8 mouse cellular contexts compared by ENCODE assay signal in genomic region chr17:35269653-35270347, GRCm38 (mm10). TPM values are rescaled to one million over a fixed set of nuclear protein-coding genes. Genes with fewer than 3 reads are reported as not detected.
DNase-seq lines count a peak whose midpoint lies in the region; ATAC-seq lines count a peak whose summit lies in the region.

No protein-coding gene starts in this region.

- no peaks in the 10 kb centered on the region for H3K4me1 ChIP-seq in hindbrain, embryonic 10.5 days (replicated peaks)
- no peaks in the 10 kb centered on the region for H3K4me1 ChIP-seq in hindbrain, embryonic 12.5 days

- no peak overlapping the region for H3K27ac ChIP-seq in hindbrain, embryonic 10.5 days
- H3K27ac ChIP-seq in hindbrain, embryonic 12.5 days, result no peak overlapping the region

- WGBS in hindbrain, embryonic 10.5 days, result 34% methylated on average over 3 of the region's 3 CpGs
- 20% methylated on average over 3 of the region's 3 CpGs for WGBS in hindbrain, embryonic 12.5 days

- H3K4me3 ChIP-seq in hindbrain, embryonic 10.5 days, result no peak overlapping the region
- no peak overlapping the region for H3K4me3 ChIP-seq in hindbrain, embryonic 12.5 days

- H3K9me3 ChIP-seq in hindbrain, embryonic 10.5 days, result no peaks in the 10 kb centered on the region
- H3K9me3 ChIP-seq in hindbrain, embryonic 12.5 days (replicated peaks), result 0 out of 2 replicates have a peak, but pooled peaks cover 3% of the 10 kb centered on the region

- peak; percentile 58 for DNase-seq in hindbrain, embryonic 10.5 days (ENCODE audit: low spot score)
- DNase-seq in NIH3T3 (ENCODE audit: low read depth), result peak; percentile 73
- DNase-seq in heart, postnatal 10 days, result peak; percentile 74 to 80
- DNase-seq in cerebellum, postnatal 36 days, result no peak
- DNase-seq in c-Kit-positive CD71-positive TER-119-positive erythroid progenitor cells, embryonic 14.5 days (ENCODE audit: low spot score), result no peak
- DNase-seq in layer of hippocampus, postnatal 10 days (ENCODE audit: low spot score in 2 of 2), result no peak

- H3K9ac ChIP-seq in hindbrain, embryonic 12.5 days, result no peak overlapping the region

- no peak for ATAC-seq in hindbrain, embryonic 12.5 days (ENCODE audit: low FRiP score)
- ATAC-seq in monocyte, adult 5-6 weeks (replicated peaks; ENCODE audit: insufficient number of reproducible peaks, low FRiP score, low TSS enrichment, poor library complexity, severe bottlenecking), result peak; percentile 40; the same call in 1 of the 2 replicates

- H3K27me3 ChIP-seq in hindbrain, embryonic 10.5 days (ENCODE audit: insufficient read depth, poor library complexity, severe bottlenecking), result peaks cover 15% of the 10 kb centered on the region
- H3K27me3 ChIP-seq in hindbrain, embryonic 12.5 days, result peaks cover 7% of the 10 kb centered on the region; the same call in 1 of the 2 replicates

- no peaks in the 10 kb centered on the region for H3K36me3 ChIP-seq in hindbrain, embryonic 10.5 days
- no peaks in the 10 kb centered on the region for H3K36me3 ChIP-seq in hindbrain, embryonic 12.5 days

- intact Hi-C loops in heart, postnatal 10 days (cut with DNase I), result loop anchor here (2.0 kb wide), 1 partner anchor 33 kb away; no protein-coding TSS in a partner anchor

- H3K4me2 ChIP-seq in hindbrain, embryonic 12.5 days (replicated peaks), result no peak overlapping the region

RNA-seq across cellular contexts. Expression of gene H2-D1, which starts 7.3 kb away (rescaled TPM):
- polyA plus RNA-seq in hindbrain, embryonic 10.5 days (2016; fragmentation: Nextera tagmentation; extraction: Ambion mirVana), result 54.3 and 60.1 TPM in 2 replicates
- polyA plus RNA-seq in hindbrain, embryonic 12.5 days (2016; fragmentation: Nextera tagmentation; extraction: Ambion mirVana), result 38.6 and 46.0 TPM in 2 replicates
- total RNA-seq in heart, postnatal 10 days (2021), result 10 to 100 TPM; 67.7 to 69.9 TPM
- 2,987 to 4,272 TPM (median 3,836 TPM) in 3 replicates for total RNA-seq in monocyte, adult 5-6 weeks (2017)
- 10 to 100 TPM; 15.2 to 17.5 TPM for total RNA-seq in layer of hippocampus, postnatal 10 days (2021)

RNA-seq across cellular contexts. Expression of gene Ddx39b, which starts 28.3 kb away (rescaled TPM):
- 661 and 692 TPM in 2 replicates for polyA plus RNA-seq in hindbrain, embryonic 10.5 days (2016; fragmentation: Nextera tagmentation; extraction: Ambion mirVana)
- 480 and 488 TPM in 2 replicates for polyA plus RNA-seq in hindbrain, embryonic 12.5 days (2016; fragmentation: Nextera tagmentation; extraction: Ambion mirVana)
- 100 to 1,000 TPM; 163 to 169 TPM for total RNA-seq in heart, postnatal 10 days (2021)
- total RNA-seq in monocyte, adult 5-6 weeks (2017), result 98.8 to 141 TPM (median 101 TPM) in 3 replicates
- 100 to 1,000 TPM; 257 to 272 TPM for total RNA-seq in layer of hippocampus, postnatal 10 days (2021)

RNA-seq across cellular contexts. Expression of gene Nfkbil1, which starts 34.2 kb away (rescaled TPM):
- 10.2 and 11.6 TPM in 2 replicates for polyA plus RNA-seq in hindbrain, embryonic 10.5 days (2016; fragmentation: Nextera tagmentation; extraction: Ambion mirVana)
- polyA plus RNA-seq in hindbrain, embryonic 12.5 days (2016; fragmentation: Nextera tagmentation; extraction: Ambion mirVana), result 12.1 and 12.2 TPM in 2 replicates
- total RNA-seq in heart, postnatal 10 days (2021), result 10 to 100 TPM in 1 of 2 experiments, 1 to 10 TPM in 1; 10.0 to 12.2 TPM
- 3.6 to 10.9 TPM (median 5.1 TPM) in 3 replicates for total RNA-seq in monocyte, adult 5-6 weeks (2017)
- 10 to 100 TPM; 14.2 to 15.5 TPM for total RNA-seq in layer of hippocampus, postnatal 10 days (2021)

RNA-seq across cellular contexts. Expression of gene Atp6v1g2, which starts 36.3 kb away (rescaled TPM):
- polyA plus RNA-seq in hindbrain, embryonic 10.5 days (2016; fragmentation: Nextera tagmentation; extraction: Ambion mirVana), result 7.6 and 12.9 TPM in 2 replicates
- 21.1 and 23.0 TPM in 2 replicates for polyA plus RNA-seq in hindbrain, embryonic 12.5 days (2016; fragmentation: Nextera tagmentation; extraction: Ambion mirVana)
- total RNA-seq in heart, postnatal 10 days (2021), result 1 to 10 TPM; 4.9 to 5.7 TPM
- 1.4 to 6.5 TPM (median 2.6 TPM) in 3 replicates for total RNA-seq in monocyte, adult 5-6 weeks (2017)
- 100 to 1,000 TPM; 310 to 356 TPM for total RNA-seq in layer of hippocampus, postnatal 10 days (2021)

RNA-seq across cellular contexts. Expression of gene Gm16181, which starts 49.2 kb away (rescaled TPM):
- polyA plus RNA-seq in hindbrain, embryonic 10.5 days (2016; fragmentation: Nextera tagmentation; extraction: Ambion mirVana), result 0.42 and 0.46 TPM in 2 replicates
- 0.62 TPM in 1 of 2 replicates, not detected in the other for polyA plus RNA-seq in hindbrain, embryonic 12.5 days (2016; fragmentation: Nextera tagmentation; extraction: Ambion mirVana)
- total RNA-seq in heart, postnatal 10 days (2021), result under 1 TPM in 1 of 2 experiments, not detected in 1; 0.84 TPM
- 0.64 to 2.9 TPM (median 2.7 TPM) in 3 replicates for total RNA-seq in monocyte, adult 5-6 weeks (2017)
- total RNA-seq in layer of hippocampus, postnatal 10 days (2021), result not detected

Comparison
In these comparisons a context has a peak if more than half of its experiments do, and no peak if none do; other contexts are left out.
1. DNase-seq: peak in hindbrain, embryonic 10.5 days (single experiment), NIH3T3 (single experiment) and heart, postnatal 10 days (2 of 2); none in cerebellum, postnatal 36 days (0 of 2), c-Kit-positive CD71-positive TER-119-positive erythroid progenitor cells, embryonic 14.5 days (single experiment) and layer of hippocampus, postnatal 10 days (0 of 2).
2. RNA of gene H2-D1, which starts 7.3 kb away (total RNA-seq): 2,987 to 4,272 TPM in monocyte, adult 5-6 weeks; 67.7 to 69.9 TPM in heart, postnatal 10 days and 15.2 to 17.5 TPM in layer of hippocampus, postnatal 10 days; every median in the first group is over 10 times any median in the second.